Mouse (Mus musculus): ENCODE measurements around the gene S100a16.

The S100a16 gene

GRCm38 (mm10) chr3:90585595-90585994 lies 48.5 kb downstream of the S100a16 start:
- DNase-seq (ENCODE audit: low read depth, low spot score): peak; percentile 98

DNA sequence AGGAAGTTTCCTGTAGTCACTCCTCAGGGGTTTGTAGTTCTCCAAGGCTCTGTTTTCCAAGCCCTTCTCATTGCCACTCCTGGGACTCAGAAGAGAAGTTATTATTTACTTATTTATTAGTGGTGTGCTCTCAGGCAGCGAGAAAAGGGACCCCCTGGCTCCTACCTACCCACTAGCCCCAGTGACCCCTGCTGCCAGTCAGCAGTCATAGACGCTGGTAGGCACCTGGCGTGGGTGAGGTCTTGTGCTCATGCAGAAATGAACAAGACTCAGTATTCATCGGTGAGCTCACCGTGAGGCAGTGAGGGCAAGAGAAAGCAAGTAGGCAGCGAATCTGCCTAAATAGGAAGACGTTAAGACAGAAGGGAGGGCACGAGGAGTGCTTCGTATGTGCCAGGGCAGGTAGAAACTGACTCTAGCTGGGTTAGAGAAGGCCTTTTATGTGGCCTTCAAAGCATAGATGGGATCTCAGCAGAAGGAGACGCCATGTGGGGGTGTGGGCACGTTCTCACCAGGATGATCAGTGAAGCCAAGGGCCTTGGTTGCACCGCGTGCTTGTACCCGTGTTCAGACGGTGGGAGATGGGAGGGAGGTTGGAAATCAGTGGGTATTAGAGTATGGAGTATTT lies 49.1 kb downstream of the S100a16 start:
- DNase-seq (ENCODE audit: low read depth, low spot score): no peak

DNA sequence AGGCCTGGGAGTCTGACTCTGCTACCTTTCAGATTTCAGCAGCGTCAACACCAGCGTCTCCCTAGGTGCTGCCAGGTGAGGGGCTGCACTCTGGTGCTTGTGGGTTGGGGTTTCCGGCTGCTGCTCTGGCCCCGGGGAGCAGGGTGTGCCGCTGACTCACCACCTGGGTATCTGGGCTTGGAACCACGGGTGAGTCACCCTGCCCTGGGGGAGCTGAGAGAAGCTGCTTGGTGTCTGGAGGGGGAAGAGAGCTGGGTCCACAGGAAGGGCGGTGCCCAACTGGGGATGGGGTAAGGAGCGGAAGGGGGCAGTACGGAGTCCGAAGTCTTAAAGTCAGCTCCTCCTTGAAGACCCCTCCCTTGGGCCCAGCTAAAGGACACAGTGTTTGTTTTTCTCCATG lies 49.9 kb downstream of the S100a16 start:
- peak; percentile 99 for DNase-seq (ENCODE audit: low read depth, low spot score)

DNA sequence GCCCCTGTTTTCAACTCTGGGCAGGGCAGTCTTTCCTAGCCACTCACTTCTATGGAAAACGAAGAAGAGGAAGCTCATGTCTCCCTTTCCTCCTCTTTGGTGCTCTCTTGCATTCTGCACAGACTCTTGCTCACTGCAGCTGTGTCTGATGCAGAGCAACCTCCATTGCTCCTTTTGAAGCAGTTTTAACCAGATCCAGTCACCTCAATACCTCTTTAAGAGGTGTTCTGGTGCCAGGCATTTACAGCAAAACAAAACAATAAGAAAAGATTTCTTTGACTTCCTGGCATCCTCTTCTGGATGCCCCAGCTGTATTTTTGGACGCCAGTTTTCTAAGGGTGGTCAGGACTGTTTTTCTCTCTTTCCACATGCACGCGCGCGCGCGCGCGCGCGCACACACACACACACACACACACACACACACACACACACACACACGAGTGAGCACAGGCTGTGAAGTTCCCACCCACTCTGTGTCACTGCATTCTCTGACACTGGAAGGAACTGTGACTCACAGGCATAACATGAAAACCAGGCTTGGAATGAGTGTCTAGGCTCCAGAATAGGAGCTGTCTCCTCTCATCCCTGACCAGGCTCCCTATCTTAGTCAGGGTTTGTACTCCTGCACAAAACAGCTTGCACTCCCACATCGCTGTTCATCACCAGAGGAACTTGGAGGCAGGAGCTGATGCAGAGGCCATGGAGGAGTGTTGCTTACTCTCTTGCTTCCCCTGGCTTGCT lies 50.5 kb downstream of the S100a16 start:
- peak; percentile 98 for DNase-seq (ENCODE audit: low read depth, low spot score)

DNA sequence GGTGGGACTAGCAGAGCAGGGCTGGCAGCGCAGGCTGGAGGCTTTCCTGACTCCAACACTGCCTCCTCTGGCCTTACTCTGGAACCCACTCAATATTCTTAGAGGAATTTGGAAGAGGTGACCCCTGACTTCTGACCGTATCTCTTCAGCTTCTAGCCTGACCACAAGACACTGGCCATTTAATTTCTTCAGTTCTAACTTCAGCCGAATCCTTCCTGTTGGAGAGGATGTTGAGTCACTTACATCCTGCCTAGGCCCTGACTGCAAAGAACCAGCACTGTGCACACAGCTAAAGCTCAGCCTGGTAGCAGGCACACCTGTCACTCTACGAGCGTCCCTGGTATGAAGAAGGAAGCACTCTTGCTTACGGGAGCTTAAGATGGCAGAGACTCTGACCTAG lies 52.3 kb downstream of the S100a16 start:
- peak; percentile 89 for DNase-seq (ENCODE audit: low read depth, low spot score)

DNA sequence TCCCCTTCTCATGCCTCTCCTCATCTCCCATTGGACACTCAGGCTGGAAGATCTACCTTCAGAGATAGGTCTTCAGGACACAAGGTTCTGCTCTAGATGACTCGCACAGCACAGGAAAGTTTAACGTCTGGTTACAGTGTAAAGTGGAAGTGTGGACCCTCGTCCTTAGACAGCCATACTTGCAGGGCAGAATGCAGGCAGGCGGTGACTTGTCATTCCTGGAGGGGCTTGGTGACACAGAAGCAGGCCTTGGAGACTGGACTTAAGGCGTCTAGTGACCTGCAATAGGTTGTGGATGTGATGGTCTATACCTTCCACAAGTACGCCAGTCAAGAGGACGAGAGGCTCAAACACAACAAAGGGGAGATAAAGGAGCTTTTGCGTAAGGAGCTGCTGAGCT lies 52.9 kb downstream of the S100a16 start, which contains the start of gene S100a2:
Gene S100a2, plus strand, starts transcription at position 301 of the 400 bp plus-strand sequence.
- no peak for DNase-seq (ENCODE audit: low read depth, low spot score)

Data from 3T3-L1 (cell line).